Comparison of ENCODE assay signal across 8 mouse cellular contexts in genomic region chr4:108779763-108780056, GRCm38 (mm10). TPM values are rescaled to one million over a fixed set of nuclear protein-coding genes. Genes with fewer than 3 reads are reported as not detected.
DNase-seq lines count a peak whose midpoint lies in the region; ATAC-seq lines count a peak whose summit lies in the region.

No protein-coding gene starts in this region.

- peak overlapping the region; percentile 75 for H3K4me3 ChIP-seq in lung, embryonic 16.5 days (ENCODE audit: low read length)
- peak overlapping the region; percentile 97 for H3K4me3 ChIP-seq in embryonic facial prominence, embryonic 13.5 days
- H3K4me3 ChIP-seq in limb, embryonic 10.5 days = peak overlapping the region; percentile 95
- peak overlapping the region; percentile 96 for H3K4me3 ChIP-seq in neural tube, embryonic 15.5 days (replicated peaks)

- H3K27ac ChIP-seq in lung, embryonic 16.5 days (ENCODE audit: low read length) = peak overlapping the region; percentile 96
- peak overlapping the region; percentile 98 for H3K27ac ChIP-seq in embryonic facial prominence, embryonic 13.5 days
- peak overlapping the region; percentile 97 for H3K27ac ChIP-seq in limb, embryonic 10.5 days
- peak overlapping the region; percentile 97 for H3K27ac ChIP-seq in neural tube, embryonic 15.5 days (replicated peaks)

- H3K4me1 ChIP-seq in lung, embryonic 16.5 days (replicated peaks; ENCODE audit: control insufficient read depth, insufficient read depth, low read length) = 0 out of 2 replicates have a peak, but pooled peaks cover 5% of the 10 kb centered on the region
- H3K4me1 ChIP-seq in embryonic facial prominence, embryonic 13.5 days = no peaks in the 10 kb centered on the region
- peaks cover 12% of the 10 kb centered on the region; the same call in 1 of the 2 replicates for H3K4me1 ChIP-seq in limb, embryonic 10.5 days
- H3K4me1 ChIP-seq in neural tube, embryonic 15.5 days = peaks cover 13% of the 10 kb centered on the region

- H3K9me3 ChIP-seq in lung, embryonic 16.5 days (ENCODE audit: control insufficient read depth, low read length) = no peaks in the 10 kb centered on the region
- H3K9me3 ChIP-seq in embryonic facial prominence, embryonic 13.5 days = no peaks in the 10 kb centered on the region
- no peaks in the 10 kb centered on the region for H3K9me3 ChIP-seq in limb, embryonic 10.5 days (replicated peaks)
- no peaks in the 10 kb centered on the region for H3K9me3 ChIP-seq in neural tube, embryonic 15.5 days (replicated peaks)

- ATAC-seq in lung, embryonic 16.5 days (ENCODE audit: low read depth) = no peak
- ATAC-seq in embryonic facial prominence, embryonic 13.5 days (ENCODE audit: insufficient number of reproducible peaks, insufficient read depth, low FRiP score, low TSS enrichment, low read depth) = no peak
- ATAC-seq in neural tube, embryonic 15.5 days (ENCODE audit: low FRiP score) = no peak

- no peaks in the 10 kb centered on the region for H3K27me3 ChIP-seq in lung, embryonic 16.5 days (ENCODE audit: control insufficient read depth, insufficient read depth, low read depth, low read length)
- no peaks in the 10 kb centered on the region for H3K27me3 ChIP-seq in embryonic facial prominence, embryonic 13.5 days
- no peaks in the 10 kb centered on the region for H3K27me3 ChIP-seq in limb, embryonic 10.5 days (ENCODE audit: low read depth, poor library complexity, severe bottlenecking)
- no peaks in the 10 kb centered on the region for H3K27me3 ChIP-seq in neural tube, embryonic 15.5 days (replicated peaks)

- H3K9ac ChIP-seq in lung, embryonic 16.5 days (ENCODE audit: low read length) = peak overlapping the region; percentile 100
- peak overlapping the region; percentile 100 for H3K9ac ChIP-seq in embryonic facial prominence, embryonic 13.5 days
- H3K9ac ChIP-seq in neural tube, embryonic 15.5 days (replicated peaks) = peak overlapping the region; percentile 99

- DNase-seq in lung, postnatal 36 days = no peak
- DNase-seq in limb, embryonic 10.5 days (ENCODE audit: low spot score) = no peak
- no peak for DNase-seq in T-cell, adult 2 months (ENCODE audit: low spot score)
- DNase-seq in adrenal gland, postnatal 36 days = no peak
- DNase-seq in spleen, postnatal 4 days (ENCODE audit: low spot score in 2 of 2) = no peak

- H3K4me2 ChIP-seq in lung, embryonic 16.5 days (ENCODE audit: low read depth, low read length) = peak overlapping the region; percentile 71
- peak overlapping the region; percentile 72 for H3K4me2 ChIP-seq in embryonic facial prominence, embryonic 13.5 days
- H3K4me2 ChIP-seq in neural tube, embryonic 15.5 days = peak overlapping the region; percentile 64

- under 1% methylated on average over 7 of the region's 7 CpGs for WGBS in lung, embryonic 16.5 days
- WGBS in embryonic facial prominence, embryonic 13.5 days = 1% methylated on average over 7 of the region's 7 CpGs
- WGBS in limb, embryonic 10.5 days = 0% methylated on average over 7 of the region's 7 CpGs
- 0% methylated on average over 7 of the region's 7 CpGs for WGBS in neural tube, embryonic 15.5 days

- H3K36me3 ChIP-seq in lung, embryonic 16.5 days (ENCODE audit: control insufficient read depth, insufficient read depth, low read length) = no peaks in the 10 kb centered on the region
- no peaks in the 10 kb centered on the region for H3K36me3 ChIP-seq in embryonic facial prominence, embryonic 13.5 days
- H3K36me3 ChIP-seq in limb, embryonic 10.5 days = no peaks in the 10 kb centered on the region
- H3K36me3 ChIP-seq in neural tube, embryonic 15.5 days = no peaks in the 10 kb centered on the region

RNA-seq across cellular contexts. Expression of gene Zfyve9, which starts 0.9 kb away (rescaled TPM):
- polyA plus RNA-seq in lung, embryonic 16.5 days (2015; fragmentation: Nextera tagmentation; extraction: Ambion mirVana) = 3.8 and 4.0 TPM in 2 replicates
- 6.6 and 7.2 TPM in 2 replicates for polyA plus RNA-seq in embryonic facial prominence, embryonic 13.5 days (2015; fragmentation: Nextera tagmentation; extraction: Ambion mirVana)
- 4.5 and 5.1 TPM in 2 replicates for polyA plus RNA-seq in limb, embryonic 10.5 days (2016; fragmentation: Nextera tagmentation; extraction: Ambion mirVana)
- polyA plus RNA-seq in neural tube, embryonic 15.5 days (2015; fragmentation: Nextera tagmentation; extraction: Ambion mirVana) = 6.9 and 7.7 TPM in 2 replicates
- total RNA-seq in adrenal gland, postnatal 36 days (2021) = 10 to 100 TPM; 26.3 to 31.3 TPM

RNA-seq across cellular contexts. Expression of gene Btf3l4, which starts 53.7 kb away (rescaled TPM):
- 132 and 147 TPM in 2 replicates for polyA plus RNA-seq in lung, embryonic 16.5 days (2015; fragmentation: Nextera tagmentation; extraction: Ambion mirVana)
- 180 and 199 TPM in 2 replicates for polyA plus RNA-seq in embryonic facial prominence, embryonic 13.5 days (2015; fragmentation: Nextera tagmentation; extraction: Ambion mirVana)
- 170 and 214 TPM in 2 replicates for polyA plus RNA-seq in limb, embryonic 10.5 days (2016; fragmentation: Nextera tagmentation; extraction: Ambion mirVana)
- polyA plus RNA-seq in neural tube, embryonic 15.5 days (2015; fragmentation: Nextera tagmentation; extraction: Ambion mirVana) = 150 and 152 TPM in 2 replicates
- 100 to 1,000 TPM; 112 to 159 TPM for total RNA-seq in adrenal gland, postnatal 36 days (2021)

RNA-seq across cellular contexts. Expression of gene Txndc12, which starts 54.7 kb away (rescaled TPM):
- 128 and 134 TPM in 2 replicates for polyA plus RNA-seq in lung, embryonic 16.5 days (2015; fragmentation: Nextera tagmentation; extraction: Ambion mirVana)
- 109 and 111 TPM in 2 replicates for polyA plus RNA-seq in embryonic facial prominence, embryonic 13.5 days (2015; fragmentation: Nextera tagmentation; extraction: Ambion mirVana)
- 93.4 and 102 TPM in 2 replicates for polyA plus RNA-seq in limb, embryonic 10.5 days (2016; fragmentation: Nextera tagmentation; extraction: Ambion mirVana)
- 72.7 and 77.8 TPM in 2 replicates for polyA plus RNA-seq in neural tube, embryonic 15.5 days (2015; fragmentation: Nextera tagmentation; extraction: Ambion mirVana)
- 10 to 100 TPM; 70.8 to 71.6 TPM for total RNA-seq in adrenal gland, postnatal 36 days (2021)
